Mouse (Mus musculus): ENCODE measurements around the gene Sf3a3.

Sf3a3 gene

DNA sequence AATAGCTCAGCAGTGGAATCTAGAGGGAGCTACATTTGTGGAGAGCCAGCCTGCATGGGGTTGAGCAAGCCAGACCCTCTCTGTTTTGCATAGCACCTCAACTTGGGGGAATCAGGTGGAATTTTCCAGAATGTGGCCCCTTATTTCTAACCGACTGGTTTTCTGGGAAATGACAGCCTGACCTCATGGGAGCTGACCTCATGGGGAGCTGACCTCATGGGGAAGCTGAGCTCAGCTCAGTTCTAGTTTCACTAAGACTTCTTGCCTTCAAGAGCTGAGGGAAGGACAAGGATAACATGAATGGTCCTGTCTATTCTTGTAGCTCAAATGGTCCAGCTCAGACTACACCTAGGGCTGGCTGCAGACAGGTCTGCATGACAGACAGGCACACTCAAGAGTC, 24.2 kb downstream of the Sf3a3 start:
- DNase-seq (ENCODE audit: low spot score), result no peak

GRCm38 (mm10) chr4:124741376-124742343, 27.1 kb downstream of the Sf3a3 start, which contains the start of gene Inpp5b:
Inpp5b (plus strand) TSS chr4:124741850.
- DNase-seq (ENCODE audit: low spot score), result no peak

- DNase-seq (ENCODE audit: low spot score), result no peak
These were observed 28.3 kb downstream of the Sf3a3 start for GRCm38 (mm10) chr4:124742839-124743238.

GRCm38 (mm10) chr4:124746577-124746976, 32.0 kb downstream of the Sf3a3 start:
- DNase-seq (ENCODE audit: low spot score), result no peak

- no peak for DNase-seq (ENCODE audit: low spot score)
These were observed 33.3 kb downstream of the Sf3a3 start for GRCm38 (mm10) chr4:124747851-124748250.

GRCm38 (mm10) chr4:124751300-124752250, 37.0 kb downstream of the Sf3a3 start:
- DNase-seq (ENCODE audit: low spot score), result peak; percentile 91

DNA sequence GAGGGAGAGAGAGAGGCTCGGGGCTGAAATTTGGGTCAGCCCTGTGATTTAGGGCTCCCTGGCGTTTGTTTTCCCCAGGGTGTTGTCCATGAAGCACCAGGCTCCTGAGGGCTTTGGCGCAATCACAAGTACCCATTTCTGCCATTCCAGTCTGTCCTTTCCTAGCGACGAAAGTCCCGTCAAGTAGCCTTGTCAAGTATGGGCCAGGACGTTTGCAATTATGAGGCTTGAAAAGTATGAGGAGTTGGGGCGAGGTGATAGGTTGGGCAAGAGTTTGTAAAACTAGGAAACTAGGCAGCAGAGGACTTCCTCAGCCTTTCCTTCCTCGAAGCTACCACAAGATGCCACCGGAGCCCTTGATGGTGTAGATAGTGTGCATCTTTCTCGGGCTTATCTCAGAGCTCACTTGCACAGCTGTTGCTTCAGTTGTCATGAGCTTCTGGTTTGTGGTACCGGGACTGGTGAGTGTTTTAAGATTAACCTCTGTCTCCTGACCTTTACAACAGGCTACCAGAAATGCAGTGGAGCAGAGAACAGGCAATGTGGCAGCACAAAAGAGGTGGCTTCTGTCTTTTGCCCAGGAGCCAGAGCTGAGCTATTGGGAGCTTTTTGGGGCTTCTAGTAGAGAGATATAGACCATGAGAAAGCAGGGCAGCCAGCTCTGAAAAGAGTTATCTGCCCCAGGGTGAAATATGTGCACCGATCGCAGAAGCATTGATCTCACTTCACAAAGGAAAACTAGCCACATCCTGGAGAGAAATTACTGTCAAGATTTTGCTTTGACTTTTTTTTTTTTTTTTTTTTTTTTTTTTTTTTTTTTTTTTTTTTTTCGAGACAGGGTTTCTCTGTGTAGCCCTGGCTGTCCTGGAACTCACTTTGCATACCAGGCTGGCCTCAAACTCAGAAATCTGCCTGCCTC, 38.0 kb downstream of the Sf3a3 start:
- DNase-seq (ENCODE audit: low spot score), result no peak

GRCm38 (mm10) chr4:124755526-124755925, 41.0 kb downstream of the Sf3a3 start:
- no peak for DNase-seq (ENCODE audit: low spot score)

DNA sequence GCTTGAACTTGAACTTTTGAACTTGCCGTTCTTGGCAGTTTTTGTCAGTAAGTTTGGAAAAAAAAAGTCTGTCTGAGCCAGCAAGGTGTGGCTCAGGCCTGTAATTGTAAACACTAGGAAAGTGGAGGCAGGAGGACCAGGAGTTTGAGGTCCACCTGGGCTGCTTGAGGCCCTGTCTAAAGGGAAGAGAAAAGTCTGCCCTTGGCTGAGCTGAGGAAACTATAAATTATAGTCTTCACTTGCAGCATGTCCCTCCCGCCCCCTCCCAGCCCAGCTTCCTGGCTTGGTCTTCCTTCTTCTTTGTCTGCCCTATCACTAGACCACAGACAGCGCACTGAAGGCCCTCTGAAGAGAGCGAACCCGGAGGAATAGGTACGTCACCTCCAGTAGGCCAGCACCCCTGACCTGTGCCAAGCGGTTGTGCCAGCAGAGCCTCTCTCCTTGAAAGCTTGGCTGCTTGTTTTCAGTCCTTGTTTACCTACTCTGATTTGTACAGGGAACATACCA, 44.8 kb downstream of the Sf3a3 start:
- no peak for DNase-seq (ENCODE audit: low spot score)

DNA sequence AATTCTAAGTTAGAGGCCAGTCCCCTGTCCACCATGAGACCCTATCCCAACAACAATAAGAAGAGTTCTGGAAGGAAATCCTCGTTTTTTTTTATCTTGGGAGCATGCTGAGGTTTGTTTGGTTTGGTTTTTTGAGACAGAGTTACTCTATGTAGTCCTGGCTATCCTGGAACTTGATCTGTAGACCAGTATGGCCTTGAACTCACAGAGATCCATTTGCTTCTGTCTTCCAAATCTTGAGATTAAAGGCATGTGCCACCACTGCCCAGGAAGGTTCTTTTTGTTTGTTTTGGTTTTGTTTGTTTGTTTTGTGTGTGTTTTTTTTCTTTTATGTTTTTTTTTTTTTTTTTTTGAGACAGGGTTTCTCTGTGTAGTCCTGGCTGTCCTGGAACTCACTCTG, 46.6 kb downstream of the Sf3a3 start:
- no peak for DNase-seq (ENCODE audit: low spot score)

DNA sequence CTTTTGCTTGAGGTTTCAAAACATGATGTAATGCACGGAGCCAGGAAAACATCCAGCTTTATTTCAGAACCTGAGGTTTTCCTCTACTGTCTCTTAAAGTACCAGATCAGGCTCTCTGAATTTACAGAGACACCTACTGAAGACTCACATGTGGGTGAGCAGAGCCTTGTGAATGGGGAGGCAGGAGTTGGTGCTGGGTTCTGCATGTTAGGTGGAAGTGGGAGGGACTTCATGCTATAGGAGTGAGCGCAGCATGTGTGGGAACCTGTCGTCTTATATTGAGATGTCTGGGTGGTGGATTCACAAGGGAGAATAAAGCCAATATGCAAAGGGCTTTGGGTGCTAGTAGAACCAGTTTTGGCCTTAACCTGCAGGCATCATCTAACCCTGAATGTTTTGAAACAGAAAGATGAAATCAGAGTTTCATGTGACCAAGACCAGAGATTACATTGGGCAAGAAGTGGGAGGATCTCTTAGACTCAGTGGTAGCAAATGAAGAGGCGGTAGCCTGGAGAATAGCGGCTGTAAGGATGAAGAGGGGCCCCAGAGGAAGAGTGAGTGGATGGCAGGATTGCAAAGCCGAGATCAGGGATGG, 48.4 kb downstream of the Sf3a3 start:
- DNase-seq (ENCODE audit: low spot score), result no peak

DNA sequence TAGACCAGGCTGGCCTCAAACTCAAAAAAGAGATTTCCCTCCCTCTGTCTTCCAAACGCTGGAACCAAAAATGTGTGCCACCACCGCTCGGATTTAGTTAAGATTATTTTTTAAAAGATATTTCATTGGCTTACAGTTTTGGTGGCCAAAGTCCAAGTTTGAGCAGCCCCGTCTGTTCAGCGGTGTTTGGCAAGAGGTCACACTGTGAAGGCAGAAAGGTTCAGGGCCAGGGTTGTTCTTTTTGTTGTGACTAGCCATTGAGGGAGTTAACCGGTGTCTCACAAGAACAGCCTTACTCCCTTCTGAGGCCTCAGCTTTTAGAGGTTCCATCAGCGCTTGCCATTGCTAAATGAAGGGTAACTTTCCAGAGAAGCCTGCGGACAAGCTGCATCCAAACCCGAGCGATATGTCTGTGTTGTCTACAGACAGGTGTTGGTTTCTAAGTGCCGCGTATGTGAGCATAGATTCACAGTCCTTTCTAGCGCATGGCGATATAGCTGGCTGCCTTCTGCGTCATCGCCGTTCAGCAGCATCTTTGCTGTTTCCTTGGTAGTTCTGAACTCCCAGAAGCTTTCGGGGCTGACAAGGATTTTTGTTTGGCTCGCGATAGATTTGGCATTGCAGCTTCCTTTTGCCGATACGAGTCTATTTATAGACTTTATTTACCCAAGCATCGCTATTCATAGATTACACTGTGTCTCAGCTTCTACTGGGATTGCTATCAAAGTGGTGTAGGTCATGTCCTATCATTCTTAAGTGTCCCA, 51.4 kb downstream of the Sf3a3 start:
- no peak for DNase-seq (ENCODE audit: low spot score)

DNA sequence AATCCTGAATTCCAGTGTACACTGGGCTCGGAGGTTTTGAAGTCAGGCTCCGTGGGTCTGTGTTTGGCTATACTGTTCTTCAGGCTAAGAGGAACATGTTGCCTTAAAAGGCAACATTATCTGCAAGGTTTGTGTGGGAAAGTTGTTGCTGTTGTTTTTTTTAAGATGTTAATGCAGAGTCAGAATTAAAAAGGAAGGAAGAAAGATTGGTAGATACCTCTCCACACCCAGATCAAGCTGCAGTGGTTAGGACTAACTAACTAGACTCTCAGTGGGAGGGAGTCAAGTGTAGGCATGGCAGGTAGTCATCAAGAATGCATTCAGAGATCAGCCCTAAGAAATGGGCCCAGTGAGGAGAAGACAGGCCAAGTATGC, 52.0 kb downstream of the Sf3a3 start:
- DNase-seq (ENCODE audit: low spot score), result no peak

DNA sequence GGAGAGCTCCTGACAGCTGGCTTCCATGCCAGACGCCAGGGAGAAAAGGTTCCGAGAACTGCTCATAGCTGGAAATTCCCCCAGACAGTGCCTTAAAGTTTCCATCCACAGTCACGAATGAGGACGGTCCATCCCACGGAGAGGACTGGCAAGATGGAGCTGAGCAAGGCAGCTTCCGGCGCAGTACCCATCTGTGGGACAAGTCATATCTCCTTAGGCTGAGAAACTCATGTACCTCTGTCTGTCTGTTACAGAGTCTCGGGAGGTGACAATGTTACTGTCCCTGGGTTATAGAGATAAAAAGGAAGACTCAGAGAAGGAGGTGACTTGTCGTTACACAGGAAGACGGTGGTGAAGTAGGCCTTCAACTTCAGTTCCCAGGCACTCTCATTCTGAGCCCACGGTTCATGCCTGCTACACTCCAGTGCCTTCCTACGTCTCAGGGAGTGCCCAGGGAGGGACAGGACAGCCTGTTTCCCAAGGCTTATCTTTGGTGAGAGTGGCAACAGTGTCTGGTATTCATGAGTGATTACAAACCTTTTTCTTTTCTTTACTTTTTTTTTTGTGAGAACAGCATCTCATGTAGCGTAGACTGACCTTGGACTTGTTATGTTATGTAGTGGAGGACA, 54.5 kb downstream of the Sf3a3 start:
- no peak for DNase-seq (ENCODE audit: low spot score)

- DNase-seq (ENCODE audit: low spot score), result no peak
These were observed 56.0 kb downstream of the Sf3a3 start for GRCm38 (mm10) chr4:124770624-124771023.

DNA sequence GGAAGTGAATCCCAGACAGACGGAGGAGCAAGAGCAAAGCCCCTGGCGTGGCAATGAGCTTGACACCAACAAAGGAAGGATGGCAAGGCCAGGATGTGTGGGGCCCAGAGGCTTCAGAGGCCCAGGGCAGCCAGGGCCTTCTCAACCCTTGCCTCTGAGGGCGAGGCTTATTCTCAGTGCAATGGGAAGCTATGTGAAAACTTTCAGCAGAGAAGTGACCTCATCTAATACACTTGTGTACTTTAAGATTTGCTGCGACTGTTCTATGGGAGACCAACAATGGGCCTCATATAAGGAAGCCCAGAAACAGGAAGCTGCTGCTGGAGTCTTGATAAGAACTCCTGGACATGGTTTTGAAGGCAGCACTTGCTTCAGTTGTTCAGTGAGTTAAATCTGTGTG, 57.5 kb downstream of the Sf3a3 start:
- no peak for DNase-seq (ENCODE audit: low spot score)

DNA sequence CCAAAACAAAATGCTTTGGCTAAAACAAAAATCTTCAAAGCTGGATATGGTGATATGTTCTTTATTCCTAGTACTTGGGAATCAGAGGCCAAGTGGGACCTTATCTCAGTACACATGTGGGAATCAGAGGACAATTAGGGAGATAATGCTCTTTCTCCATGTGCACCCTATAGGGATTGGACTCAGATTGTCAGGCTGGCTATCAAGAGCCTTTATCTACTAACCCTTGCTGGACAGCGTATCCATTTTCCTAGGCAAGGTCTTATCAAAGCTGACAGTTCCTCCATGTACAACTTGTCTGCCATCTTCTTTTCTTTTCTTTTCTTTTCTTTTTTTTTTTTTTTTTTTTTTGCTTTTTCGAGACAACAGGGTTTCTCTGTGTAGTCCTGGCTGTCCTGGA, 58.9 kb downstream of the Sf3a3 start:
- no peak for DNase-seq (ENCODE audit: low spot score)

GRCm38 (mm10) chr4:124773995-124774394, 59.4 kb downstream of the Sf3a3 start:
- DNase-seq (ENCODE audit: low spot score), result no peak

DNA sequence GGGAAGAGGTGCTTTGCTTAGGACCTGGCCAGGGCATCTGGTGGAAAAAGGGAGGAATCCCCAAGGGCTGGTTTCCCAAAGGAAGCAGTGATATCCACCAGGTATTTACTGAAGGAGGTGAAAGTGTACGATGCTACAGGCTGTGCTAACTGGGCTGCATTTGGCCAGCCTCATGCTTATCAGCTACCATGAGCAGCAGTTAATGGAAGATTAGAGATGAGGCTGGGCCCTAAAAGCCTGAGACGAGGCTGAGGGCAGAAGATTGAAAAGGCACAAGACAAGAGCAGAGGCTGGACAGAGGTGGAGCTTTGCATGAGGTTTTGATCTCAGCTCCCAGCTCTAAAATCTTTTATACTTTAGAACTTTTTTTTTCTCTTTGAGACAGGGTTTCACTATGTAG, 59.9 kb downstream of the Sf3a3 start:
- DNase-seq (ENCODE audit: low spot score), result no peak

- no peak for DNase-seq (ENCODE audit: low spot score)
These were observed 66.8 kb downstream of the Sf3a3 start for GRCm38 (mm10) chr4:124781361-124781760.

Data from urinary bladder, postnatal 10 days (tissue).